Mouse (Mus musculus) neural tube, embryonic 11.5 days (tissue): Measurements from ENCODE around the gene Zfp467. TPM values are rescaled to one million over a fixed set of nuclear protein-coding genes. Genes with fewer than 3 reads are reported as not detected.

Experiments
- ATAC-seq: fragments of 200-750 bp; cut with Nextera tagmentation; 2 replicates; pipeline ENCODE4 v1.8.0; 2017; ENCODE audit warnings: moderate number of reproducible peaks, mild to moderate bottlenecking, moderate TSS enrichment, moderate library complexity; ENCODE audit not compliant: insufficient read depth, low FRiP score, low TSS enrichment
- DNase-seq: peaks from one replicate; pipeline ENCODE4 v3.0.0-alpha.2; 2015; ENCODE audit warnings: low spot score
- H3K27ac ChIP-seq: fragments of 300-500 bp; sonication (generic); 2 replicates; pipeline ENCODE4 v1.5.1; 2014; ENCODE audit warnings: low read depth, mild to moderate bottlenecking, low read length
- H3K27me3 ChIP-seq: fragments of 300-500 bp; sonication (generic); 2 replicates; pipeline ENCODE4 v1.6.1; 2014; ENCODE audit warnings: mild to moderate bottlenecking, low read length, mixed read lengths; ENCODE audit not compliant: control insufficient read depth, insufficient read depth
- H3K36me3 ChIP-seq: fragments of 300-500 bp; sonication (generic); 2 replicates; pipeline ENCODE4 v1.6.1; 2014; ENCODE audit warnings: mild to moderate bottlenecking, low read length, moderate library complexity, mixed read lengths; ENCODE audit not compliant: control insufficient read depth, insufficient read depth
- H3K4me1 ChIP-seq: fragments of 300-500 bp; sonication (generic); 2 replicates; pipeline ENCODE4 v1.6.1; 2014; ENCODE audit warnings: low read length, mixed read lengths; ENCODE audit not compliant: control insufficient read depth, insufficient read depth
- H3K4me2 ChIP-seq: fragments of 300-500 bp; sonication (generic); 2 replicates; pipeline ENCODE4 v1.6.1; 2014; ENCODE audit warnings: low read depth, mild to moderate bottlenecking, moderate library complexity
- H3K4me3 ChIP-seq: fragments of 300-500 bp; sonication (generic); 2 replicates; pipeline ENCODE4 v1.5.1; 2014; ENCODE audit warnings: low read depth, low read length
- H3K9ac ChIP-seq: fragments of 300-500 bp; sonication (generic); 2 replicates; pipeline ENCODE4 v1.6.1; 2014; ENCODE audit warnings: mild to moderate bottlenecking, low read length
- H3K9me3 ChIP-seq: fragments of 300-500 bp; sonication (generic); 2 replicates; pipeline ENCODE4 v1.6.1; 2016; ENCODE audit warnings: low read length; ENCODE audit not compliant: control insufficient read depth
- WGBS: fragments of 180-500 bp; shearing (Covaris S2); extraction: QIAGEN DNeasy Blood & Tissue Kit; methylation state at CpG from one replicate; pipeline ENCODE4 v1.1.7; 2014; 5-methylcytosine and 5-hydroxymethylcytosine counted together
- polyA plus RNA-seq: library from polyadenylated mRNA; unstranded; fragments of >200 nt; fragmentation: Nextera tagmentation; extraction: Ambion mirVana; gene quantifications from 2 replicates; pipeline ENCODE4 v1.2.1, GENCODE M21; 2014

The Zfp467 gene
- polyA plus RNA-seq, 1 experiment from 2014 or later, result 11.4 TPM

DNA sequence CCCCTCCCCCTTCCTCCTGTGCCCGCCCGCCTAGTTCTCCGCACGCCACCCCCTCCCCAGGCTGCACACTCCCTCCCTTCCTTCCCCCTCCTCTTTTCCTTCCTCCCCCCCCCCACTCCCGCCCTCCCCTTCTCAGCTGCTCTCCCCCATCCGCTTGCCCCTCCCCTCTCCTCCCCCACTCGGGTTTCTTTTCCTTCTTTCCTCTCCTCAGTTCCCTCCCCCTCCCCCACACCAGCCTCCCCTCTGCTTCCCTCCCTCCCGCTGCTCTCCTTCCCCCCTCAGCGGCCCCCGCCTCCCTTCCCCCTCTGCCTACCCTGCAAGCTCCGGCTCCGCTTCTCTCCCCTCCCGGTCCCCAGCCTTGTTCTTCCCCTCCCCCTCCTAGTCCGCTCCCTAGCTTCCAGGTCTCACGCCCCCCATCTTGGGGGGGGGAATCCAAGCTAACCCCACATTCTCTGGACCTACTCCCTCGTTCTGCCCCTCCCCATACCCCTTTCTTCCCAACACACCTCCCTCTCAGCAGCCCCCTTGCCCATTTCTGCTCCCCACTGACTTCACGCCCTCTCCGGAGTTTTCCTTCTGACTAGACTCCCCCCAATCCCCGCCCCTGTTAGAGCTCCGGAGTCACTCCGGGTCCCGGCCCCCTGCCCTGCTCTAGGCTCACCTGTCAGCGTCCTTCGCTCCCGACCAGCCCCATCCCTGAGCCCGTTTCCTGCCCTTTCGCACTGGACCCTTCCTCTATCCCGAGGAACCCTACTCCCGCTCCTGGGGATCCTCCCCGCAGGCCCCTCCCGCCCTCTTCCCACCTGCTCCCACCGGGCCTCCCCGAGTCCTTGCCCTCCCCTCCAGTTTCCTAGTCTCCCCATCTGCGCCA lies 1.1 kb downstream of the Zfp467 start:
- peak overlapping the region; percentile 80 for H3K27ac ChIP-seq
- peak overlapping the region; percentile 98 for H3K4me2 ChIP-seq
- peak overlapping the region; percentile 83 for H3K9ac ChIP-seq
- WGBS, result 1% methylated on average over 32 of the region's 34 CpGs
- ATAC-seq, result peak; percentile 70
- peaks cover 9% of the 10 kb centered on the region for H3K4me1 ChIP-seq
- peak overlapping the region; percentile 71 for H3K4me3 ChIP-seq
- peaks cover 2% of the 10 kb centered on the region for H3K36me3 ChIP-seq
- no peaks in the 10 kb centered on the region for H3K9me3 ChIP-seq
- peaks cover 4% of the 10 kb centered on the region for H3K27me3 ChIP-seq
- peak; percentile 91 for DNase-seq

DNA sequence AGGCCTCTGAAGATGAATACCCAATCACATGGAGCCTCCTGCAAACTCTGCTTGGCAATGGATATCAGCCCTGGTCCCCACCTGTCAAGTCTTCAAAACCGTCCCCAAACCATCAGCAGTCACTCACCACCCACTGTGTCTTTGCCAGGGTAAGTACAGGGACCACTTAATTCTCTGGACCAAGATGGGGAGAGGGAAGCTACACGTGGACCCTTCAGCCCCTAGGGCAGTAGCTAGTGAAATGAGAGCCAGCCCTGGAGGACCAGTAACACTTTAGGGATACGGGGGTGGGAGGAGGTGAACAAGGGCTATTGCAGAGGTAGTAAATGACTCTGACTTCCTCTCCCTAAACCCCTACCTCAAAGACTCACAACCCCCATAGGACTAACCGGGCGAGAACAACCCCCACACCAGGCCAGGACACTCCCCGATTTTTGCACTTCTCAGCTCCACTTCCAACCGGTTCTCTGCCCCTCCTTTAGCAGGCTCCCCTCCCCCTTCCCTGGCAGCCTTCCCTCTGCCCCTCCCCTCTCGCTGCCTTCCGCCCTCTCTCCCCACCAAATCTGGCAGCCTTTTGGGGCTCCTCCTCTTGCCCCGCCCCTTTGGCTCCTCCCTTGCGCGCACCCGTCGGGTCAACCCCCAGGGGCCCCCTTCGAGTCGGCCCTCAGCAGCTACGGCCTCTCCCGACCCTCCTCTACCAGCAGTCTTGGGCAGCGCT lies 1.9 kb downstream of the Zfp467 start:
- peak overlapping the region; percentile 35 for H3K27ac ChIP-seq
- peaks cover 12% of the 10 kb centered on the region for H3K27me3 ChIP-seq
- DNase-seq, result peak; percentile 96
- H3K9me3 ChIP-seq, result no peaks in the 10 kb centered on the region
- peaks cover 14% of the 10 kb centered on the region for H3K4me1 ChIP-seq
- 2% methylated on average over 19 of the region's 19 CpGs for WGBS
- peak overlapping the region; percentile 98 for H3K4me2 ChIP-seq
- H3K9ac ChIP-seq, result peak overlapping the region; percentile 53
- H3K36me3 ChIP-seq, result peaks cover 2% of the 10 kb centered on the region
- peak; percentile 88 for ATAC-seq
- peak overlapping the region; percentile 71 for H3K4me3 ChIP-seq

DNA sequence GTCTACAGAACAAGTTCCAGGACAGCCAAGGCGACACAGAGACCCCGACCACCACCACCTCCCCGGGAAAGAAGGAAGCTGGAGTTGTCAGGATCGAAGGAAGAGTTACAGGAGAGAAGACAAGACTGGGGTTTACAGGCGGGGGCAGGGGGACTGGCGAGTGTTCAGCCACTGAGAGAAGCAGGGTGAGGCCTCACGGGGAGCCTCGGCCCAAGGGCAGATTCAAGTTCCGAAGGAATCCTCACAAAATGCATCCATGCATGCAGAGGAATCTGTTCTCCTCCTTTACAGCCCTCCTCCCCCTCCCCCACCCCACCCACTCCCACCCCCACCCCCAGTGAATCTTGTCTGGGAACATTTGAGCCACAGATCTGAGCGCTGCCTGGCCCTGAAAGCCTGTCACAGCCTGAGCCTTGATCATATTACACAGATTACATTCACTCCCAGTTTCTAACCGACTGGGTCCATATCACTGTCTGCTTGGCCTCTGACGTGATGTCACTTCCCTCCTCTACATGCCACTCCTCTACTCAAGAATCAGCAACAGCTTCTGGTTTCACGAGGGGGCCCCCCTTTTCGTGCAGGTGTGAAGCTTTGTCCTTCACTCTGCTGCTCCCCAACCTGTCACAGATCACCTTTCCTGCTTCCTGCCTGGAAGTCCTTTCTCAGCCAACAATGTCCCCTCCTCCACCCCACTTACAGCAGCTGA lies 5.2 kb downstream of the Zfp467 start:
- no peak overlapping the region for H3K9ac ChIP-seq
- peaks cover 31% of the 10 kb centered on the region for H3K27me3 ChIP-seq
- no peak overlapping the region for H3K27ac ChIP-seq
- no peak overlapping the region for H3K4me2 ChIP-seq
- no peak for ATAC-seq
- no peak for DNase-seq
- H3K9me3 ChIP-seq, result no peaks in the 10 kb centered on the region
- H3K4me3 ChIP-seq, result no peak overlapping the region
- peaks cover 18% of the 10 kb centered on the region for H3K4me1 ChIP-seq
- WGBS, result 50% methylated on average over 13 of the region's 14 CpGs
- H3K36me3 ChIP-seq, result peaks cover 4% of the 10 kb centered on the region

DNA sequence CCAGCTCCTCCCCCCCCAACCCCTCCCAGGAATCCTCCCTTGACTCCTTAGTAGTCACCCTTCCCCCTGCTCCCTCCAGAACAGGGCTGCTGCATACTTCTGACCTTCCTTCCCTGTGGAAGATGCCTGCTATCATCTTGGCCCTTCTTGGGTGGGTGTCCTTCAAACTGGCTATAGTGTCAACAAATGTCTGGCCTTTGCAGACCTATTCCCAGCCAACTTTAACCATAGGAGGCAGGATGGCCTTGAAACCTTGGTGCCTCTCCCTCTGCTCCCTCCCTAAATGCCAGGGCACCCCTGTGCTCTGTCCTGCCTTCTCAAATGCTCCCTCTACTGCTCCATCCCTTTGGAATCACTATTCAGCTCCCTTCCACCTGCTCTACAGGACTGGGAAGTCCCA lies 6.0 kb downstream of the Zfp467 start:
- no peak for ATAC-seq
- H3K4me2 ChIP-seq, result no peak overlapping the region
- no peak for DNase-seq
- H3K9ac ChIP-seq, result no peak overlapping the region
- no peaks in the 10 kb centered on the region for H3K9me3 ChIP-seq
- H3K27ac ChIP-seq, result no peak overlapping the region
- peaks cover 4% of the 10 kb centered on the region for H3K36me3 ChIP-seq
- no peak overlapping the region for H3K4me3 ChIP-seq
- peaks cover 31% of the 10 kb centered on the region for H3K27me3 ChIP-seq
- H3K4me1 ChIP-seq, result peaks cover 18% of the 10 kb centered on the region

DNA sequence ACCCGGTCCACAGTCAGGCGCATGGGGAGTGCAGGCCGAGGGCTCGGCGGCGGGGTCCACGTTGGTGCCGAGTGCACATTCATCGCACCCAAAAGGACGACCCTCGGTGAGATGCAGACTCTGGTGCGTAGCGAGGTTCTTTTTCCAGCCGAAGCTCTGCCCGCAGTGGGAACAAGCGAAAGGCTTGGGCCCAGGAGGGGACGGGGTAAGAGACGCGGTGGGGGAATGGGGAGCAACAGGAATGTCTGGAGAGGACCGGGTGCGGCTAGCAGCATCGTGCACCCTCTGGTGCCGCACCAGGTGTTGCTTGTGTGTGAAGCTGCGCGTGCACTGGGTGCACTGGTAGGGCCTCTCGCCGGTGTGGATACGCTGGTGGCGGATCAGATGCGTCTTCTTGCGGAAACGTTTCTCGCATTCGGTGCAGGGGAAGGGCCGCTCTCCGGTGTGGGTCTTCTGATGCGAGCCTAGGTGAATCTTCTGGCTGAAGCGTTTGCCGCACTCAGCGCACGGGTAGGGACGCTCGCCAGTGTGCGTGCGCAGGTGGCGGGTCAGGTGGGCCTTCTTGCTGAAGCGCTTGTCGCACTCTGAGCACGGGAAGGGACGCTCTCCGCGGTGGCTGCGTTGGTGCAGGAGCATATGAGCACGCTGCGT lies 7.0 kb downstream of the Zfp467 start:
- Histone ChIP-seq H3K36me3 (peaks cover 4% of the 10 kb centered on the region), H3K27ac (no peak overlapping the region), H3K4me1 (peaks cover 18% of the 10 kb centered on the region), H3K4me3 (peak overlapping the region; percentile 16), H3K4me2 (peak overlapping the region; percentile 35), H3K9ac (no peak overlapping the region), H3K9me3 (no peaks in the 10 kb centered on the region), H3K27me3 (peaks cover 31% of the 10 kb centered on the region)
- 8% methylated on average over 55 of the region's 55 CpGs for WGBS
- ATAC-seq (no peak), DNase-seq (peak; percentile 38)

DNA sequence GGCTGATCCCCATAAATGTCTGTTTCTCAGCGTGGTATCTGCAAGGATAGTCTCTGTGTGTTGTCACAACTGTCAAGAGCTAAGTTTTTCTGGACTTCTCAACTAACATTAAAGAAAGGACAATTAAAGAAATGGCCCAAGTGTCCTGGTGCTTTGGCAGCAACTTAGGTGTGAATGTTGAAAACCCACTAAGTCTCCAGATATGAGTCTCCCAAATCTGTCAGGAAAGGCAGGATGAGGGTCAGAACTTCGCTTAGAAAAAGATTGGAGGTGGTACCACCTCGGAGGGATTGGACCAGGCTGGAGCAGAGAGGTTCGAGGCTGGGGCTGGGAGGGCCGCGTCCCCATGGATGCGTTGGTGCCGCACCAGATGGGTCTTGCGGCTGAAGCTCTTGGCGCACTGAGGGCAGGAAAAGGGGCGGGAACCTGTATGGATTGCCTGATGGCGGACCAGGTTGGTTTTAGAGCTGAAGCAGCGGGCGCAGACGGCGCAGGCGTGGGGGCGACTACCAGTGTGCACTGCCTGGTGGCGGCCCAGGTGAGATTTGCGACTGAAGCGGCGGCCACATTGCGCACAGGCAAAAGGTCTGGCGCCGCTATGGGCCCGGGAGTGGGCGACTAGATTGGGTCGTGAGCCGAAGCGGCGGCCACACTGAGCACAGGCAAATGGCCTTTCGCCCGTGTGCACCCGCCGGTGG lies 7.8 kb downstream of the Zfp467 start:
- 15% methylated on average over 33 of the region's 35 CpGs for WGBS
- H3K9ac ChIP-seq, result no peak overlapping the region
- ATAC-seq, result no peak
- DNase-seq, result no peak
- H3K27ac ChIP-seq, result no peak overlapping the region
- H3K9me3 ChIP-seq, result no peaks in the 10 kb centered on the region
- H3K4me1 ChIP-seq, result peaks cover 14% of the 10 kb centered on the region
- H3K27me3 ChIP-seq, result peaks cover 31% of the 10 kb centered on the region
- no peak overlapping the region for H3K4me3 ChIP-seq
- peaks cover 4% of the 10 kb centered on the region for H3K36me3 ChIP-seq
- peak overlapping the region; percentile 35; the same call in 1 of the 2 replicates for H3K4me2 ChIP-seq

DNA sequence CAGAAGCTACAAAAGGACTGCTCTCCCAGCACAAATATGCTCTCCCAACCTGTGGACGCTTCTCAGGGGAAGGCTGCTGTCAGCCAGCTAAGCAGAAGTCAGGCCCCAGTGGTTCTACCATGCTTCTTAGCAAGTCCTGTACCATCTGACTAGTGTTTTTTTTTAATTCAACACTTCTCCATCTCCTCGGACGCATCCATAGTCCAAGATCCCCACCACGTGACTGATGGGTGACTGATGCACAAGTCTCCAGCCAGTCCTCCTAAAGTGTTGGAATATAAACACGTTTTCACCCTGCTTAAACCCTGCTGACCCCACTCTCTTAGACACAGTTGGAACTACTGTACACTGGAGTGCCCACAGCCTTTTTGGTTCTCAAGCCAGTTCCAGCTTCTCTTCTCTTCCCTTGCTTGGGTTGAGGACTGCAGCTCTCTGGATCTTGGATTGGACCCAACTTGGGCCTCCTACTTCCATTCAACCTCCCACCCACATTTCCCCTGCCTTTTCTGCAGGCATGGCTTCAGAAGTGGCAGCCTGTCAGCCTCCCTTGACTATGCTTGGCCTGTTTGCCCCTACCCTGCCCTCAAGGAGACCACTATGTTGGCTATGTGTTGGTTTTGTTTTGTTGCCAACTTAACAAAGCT lies 9.8 kb downstream of the Zfp467 start:
- 84% methylated on average over 5 of the region's 5 CpGs for WGBS

More for the DNA sequence above, 9.8 kb downstream of the Zfp467 start:
- no peak overlapping the region for H3K9ac ChIP-seq
- H3K4me2 ChIP-seq, result no peak overlapping the region
- H3K36me3 ChIP-seq, result peaks cover 2% of the 10 kb centered on the region; the same call in 1 of the 2 replicates
- H3K27ac ChIP-seq, result no peak overlapping the region
- ATAC-seq (no peak), DNase-seq (no peak)
- no peak overlapping the region for H3K4me3 ChIP-seq
- no peaks in the 10 kb centered on the region for H3K9me3 ChIP-seq
- H3K4me1 ChIP-seq, result peaks cover 13% of the 10 kb centered on the region
- peaks cover 31% of the 10 kb centered on the region for H3K27me3 ChIP-seq
